Mouse (Mus musculus): ENCODE data around the gene Mcf2l.

Gene Mcf2l

GRCm38 (mm10) chr8:12873357-12874046 lies at the start of gene Mcf2l:
Gene Mcf2l, plus strand, starts transcription at chr8:12873806.
- peak; percentile 85 for DNase-seq (ENCODE audit: low spot score)

DNA sequence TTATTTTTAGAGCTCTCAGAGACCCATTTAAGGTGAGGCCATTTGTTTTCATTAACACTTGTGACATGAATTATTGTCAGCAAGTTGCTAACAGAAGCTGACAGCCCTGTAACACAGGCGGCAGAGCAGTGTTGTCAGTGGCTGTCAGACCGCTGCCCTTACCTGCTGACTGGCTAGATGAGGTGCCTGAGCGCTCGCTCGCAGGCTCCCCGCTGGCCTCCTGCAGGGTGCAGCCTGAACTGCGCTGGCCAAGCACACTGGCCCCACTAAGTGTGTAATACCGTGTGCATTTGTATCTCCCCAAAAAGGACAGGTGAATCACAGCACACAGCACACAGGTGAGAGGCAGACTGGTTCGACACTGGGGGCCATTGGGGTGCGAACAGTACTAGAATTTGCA lies 49.0 kb upstream of the Mcf2l start:
- no peak for DNase-seq (ENCODE audit: low spot score)

GRCm38 (mm10) chr8:12825236-12825635 lies 48.4 kb upstream of the Mcf2l start:
- no peak for DNase-seq (ENCODE audit: low spot score)

- no peak for DNase-seq (ENCODE audit: low spot score)
These were observed 47.8 kb upstream of the Mcf2l start for GRCm38 (mm10) chr8:12825686-12826237.

- no peak for DNase-seq (ENCODE audit: low spot score)
These were observed 46.5 kb upstream of the Mcf2l start for GRCm38 (mm10) chr8:12827124-12827523.

DNA sequence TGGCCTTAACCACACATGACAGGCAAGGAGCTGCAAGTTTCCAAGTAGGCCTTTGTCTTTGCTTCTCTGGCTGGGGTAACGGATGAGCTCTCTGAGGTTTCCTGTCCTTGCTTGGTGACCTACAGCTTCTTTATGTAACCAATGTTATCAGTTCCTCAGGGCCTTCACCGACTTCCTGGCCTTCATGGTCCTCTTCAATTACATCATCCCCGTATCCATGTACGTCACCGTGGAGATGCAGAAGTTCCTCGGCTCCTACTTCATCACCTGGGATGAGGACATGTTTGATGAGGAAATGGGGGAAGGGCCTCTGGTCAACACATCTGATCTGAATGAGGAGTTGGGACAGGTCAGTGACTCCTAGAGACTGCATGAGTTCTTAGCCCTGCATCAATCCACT lies 45.3 kb upstream of the Mcf2l start:
- DNase-seq (ENCODE audit: low spot score), result no peak

GRCm38 (mm10) chr8:12829381-12829780 lies 44.2 kb upstream of the Mcf2l start:
- no peak for DNase-seq (ENCODE audit: low spot score)

DNA sequence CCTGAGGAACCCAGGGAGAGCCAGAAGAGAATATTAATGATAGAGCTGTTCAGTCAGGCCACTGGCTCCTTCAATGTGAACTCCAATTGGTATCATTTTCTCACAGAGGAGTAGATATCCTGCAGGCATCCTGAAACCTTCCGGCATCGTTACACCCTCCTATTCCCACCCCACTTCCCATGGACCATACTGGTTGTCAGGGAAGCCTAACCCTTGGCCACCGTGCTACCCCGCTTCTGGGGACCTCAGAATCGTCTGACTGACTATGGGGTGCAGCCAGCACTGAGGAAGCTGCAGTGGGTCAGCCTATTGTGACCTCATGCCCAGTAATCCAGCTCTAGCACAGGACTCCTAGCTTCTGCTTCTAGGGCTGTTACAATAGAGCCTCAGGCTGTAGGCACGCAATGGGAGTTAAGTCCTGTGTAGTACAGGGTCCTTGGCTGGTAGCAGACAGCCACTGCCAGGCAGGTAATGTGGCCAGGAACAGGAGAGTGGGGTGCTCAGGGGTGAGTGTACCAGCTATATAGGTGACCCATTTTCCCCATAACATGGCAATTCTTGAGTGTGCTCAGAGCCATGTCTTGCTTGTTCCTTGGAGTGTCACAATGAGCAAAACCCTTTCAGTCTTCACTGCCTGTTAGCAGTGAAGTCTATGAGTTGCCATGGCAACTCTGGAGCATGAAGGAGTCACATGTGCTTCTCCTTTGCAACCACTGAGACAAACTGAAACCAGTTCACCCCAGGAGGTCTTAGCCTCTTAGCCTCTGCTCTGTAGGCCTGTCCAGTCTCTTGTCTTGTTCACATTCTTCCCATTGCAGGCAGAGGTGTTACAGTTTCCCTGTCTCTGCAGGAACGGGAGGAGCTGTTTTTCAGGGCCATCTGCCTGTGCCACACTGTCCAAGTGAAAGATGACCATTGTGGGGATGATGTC lies 41.7 kb upstream of the Mcf2l start:
- peak; percentile 69 for DNase-seq (ENCODE audit: low spot score)

- DNase-seq (ENCODE audit: low spot score), result no peak
These were observed 40.0 kb upstream of the Mcf2l start for GRCm38 (mm10) chr8:12833616-12834015.

GRCm38 (mm10) chr8:12840834-12841233 lies 32.8 kb upstream of the Mcf2l start:
- no peak for DNase-seq (ENCODE audit: low spot score)

GRCm38 (mm10) chr8:12842342-12842995 lies 31.1 kb upstream of the Mcf2l start:
- no peak for DNase-seq (ENCODE audit: low spot score)

DNA sequence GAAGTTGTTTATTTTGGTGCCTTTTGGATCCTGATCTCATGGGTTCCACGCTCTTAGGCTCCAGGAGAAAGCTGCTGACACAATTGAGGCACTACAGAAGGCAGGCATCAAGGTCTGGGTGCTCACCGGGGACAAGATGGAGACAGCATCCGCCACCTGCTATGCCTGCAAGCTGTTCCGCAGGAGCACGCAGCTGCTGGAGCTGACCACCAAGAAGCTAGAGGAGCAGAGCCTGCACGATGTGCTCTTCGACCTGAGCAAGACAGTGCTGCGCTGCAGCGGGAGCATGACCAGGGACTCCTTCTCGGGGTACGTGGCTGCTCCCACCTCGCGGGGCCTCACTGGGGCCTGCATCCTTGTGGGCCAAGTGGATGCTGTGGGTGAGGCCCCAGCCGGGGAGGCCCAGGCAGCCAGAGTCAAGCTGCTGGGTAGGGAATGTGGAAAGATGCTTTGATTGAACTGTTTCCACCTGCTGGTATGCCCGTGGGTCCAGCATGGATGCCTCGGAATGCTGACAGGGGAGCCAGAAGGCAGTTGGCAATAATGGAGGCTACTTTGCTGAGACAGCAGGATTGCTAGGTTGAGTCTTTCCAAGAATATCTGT lies 29.2 kb upstream of the Mcf2l start:
- DNase-seq (ENCODE audit: low spot score), result no peak

- no peak for DNase-seq (ENCODE audit: low spot score)
These were observed 27.2 kb upstream of the Mcf2l start for GRCm38 (mm10) chr8:12846447-12846846.

GRCm38 (mm10) chr8:12851241-12851640 lies 22.4 kb upstream of the Mcf2l start:
- no peak for DNase-seq (ENCODE audit: low spot score)

DNA sequence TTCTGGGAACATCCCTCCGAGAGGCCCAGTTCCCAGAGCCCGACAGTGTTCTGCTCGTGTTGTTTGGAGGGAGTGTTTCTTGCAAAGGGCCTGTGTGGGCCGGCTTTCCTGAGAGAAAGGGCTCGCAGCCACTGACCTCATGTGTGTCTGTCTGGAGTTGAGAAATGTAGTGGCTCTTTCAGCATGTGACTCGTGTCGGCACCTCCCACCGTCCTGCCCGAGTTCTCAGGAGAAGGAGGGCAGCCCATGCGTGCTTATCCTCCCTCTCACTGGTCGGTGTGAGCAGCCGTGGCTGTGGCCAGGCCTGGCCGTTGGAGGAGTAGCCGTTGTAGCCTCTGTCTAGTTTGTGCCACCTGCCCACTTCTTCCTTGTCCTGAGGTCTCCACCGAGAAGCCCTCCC lies 17.6 kb upstream of the Mcf2l start:
- no peak for DNase-seq (ENCODE audit: low spot score)

- DNase-seq (ENCODE audit: low spot score), result no peak
These were observed 10.5 kb upstream of the Mcf2l start for GRCm38 (mm10) chr8:12863061-12863460.

GRCm38 (mm10) chr8:12863608-12864007 lies 10.0 kb upstream of the Mcf2l start:
- DNase-seq (ENCODE audit: low spot score), result no peak

GRCm38 (mm10) chr8:12865790-12866189 lies 7.8 kb upstream of the Mcf2l start:
- no peak for DNase-seq (ENCODE audit: low spot score)

- DNase-seq (ENCODE audit: low spot score), result no peak
These were observed 3.9 kb upstream of the Mcf2l start for GRCm38 (mm10) chr8:12869661-12870060.

DNA sequence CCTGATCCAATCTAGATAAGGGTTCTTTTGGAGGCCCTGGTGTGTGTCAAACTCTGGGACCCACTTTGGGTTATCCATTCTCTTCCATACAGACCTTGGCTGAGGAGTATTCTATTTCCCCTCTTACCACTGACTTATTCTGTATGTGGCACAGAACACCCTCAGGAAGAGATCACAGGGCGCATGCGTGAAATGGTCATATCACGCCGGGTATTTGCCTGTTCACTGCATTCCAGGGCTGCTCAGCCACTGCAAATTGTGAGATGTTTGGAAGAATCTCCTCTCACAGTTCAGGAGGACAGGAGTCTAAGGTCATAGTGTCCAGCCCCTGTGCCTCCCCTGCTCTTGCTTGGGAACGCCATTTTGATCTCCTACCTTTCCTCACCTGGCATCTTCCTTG lies 3.0 kb upstream of the Mcf2l start:
- no peak for DNase-seq (ENCODE audit: low spot score)

GRCm38 (mm10) chr8:12871461-12871860 lies 2.1 kb upstream of the Mcf2l start:
- DNase-seq (ENCODE audit: low spot score), result peak; percentile 70

DNA sequence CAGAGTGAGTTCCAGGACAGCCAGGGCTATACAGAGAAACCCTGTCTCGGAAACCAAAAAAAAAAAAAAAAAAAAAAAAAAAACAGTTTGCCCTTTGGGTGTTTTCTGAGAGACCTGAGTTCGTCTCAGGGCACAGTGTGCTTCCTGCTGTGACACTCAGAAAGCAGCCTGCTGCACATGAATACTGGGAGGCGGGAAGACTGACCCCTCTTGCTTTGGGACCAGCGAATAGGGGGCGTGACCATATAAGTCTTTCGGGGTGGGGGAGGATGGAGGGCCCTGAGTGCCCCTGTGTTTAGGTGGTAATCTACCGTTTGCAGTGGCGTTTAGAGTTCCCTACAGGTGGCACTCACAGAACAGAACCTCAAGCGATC lies 636 bp upstream of the Mcf2l start:
- no peak for DNase-seq (ENCODE audit: low spot score)

All from embryo, embryonic 10 days (tissue).